Comparison of ENCODE assay signal across 17 mouse cellular contexts in the genomic region with DNA sequence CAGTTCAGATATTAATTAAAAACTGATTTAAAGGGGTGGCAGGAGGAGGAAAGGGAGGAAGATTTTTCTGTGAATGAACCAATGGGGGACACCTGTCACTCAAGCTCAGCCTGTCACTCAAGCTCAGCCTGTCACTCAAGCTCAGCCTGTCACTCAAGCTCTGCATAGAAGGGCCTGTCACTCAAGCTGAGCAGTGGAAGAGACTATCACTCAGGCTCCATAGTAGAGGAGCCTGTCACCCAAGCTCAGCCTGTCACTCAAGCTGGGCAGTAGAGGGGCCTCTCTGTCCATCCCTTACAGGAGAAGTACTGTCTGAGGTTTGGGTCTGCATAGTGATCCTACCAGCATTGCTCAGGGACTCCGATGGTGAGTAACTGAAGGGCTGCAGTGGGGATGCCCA. TPM values are rescaled to one million over a fixed set of nuclear protein-coding genes. Genes with fewer than 3 reads are reported as not detected.
"Had no signal": no experiment of that assay in that cellular context is flagged by ENCODE, and none has a peak within 500 bp of the region (broad histone marks: within the 10 kb centered on the region; RNA-seq: fewer than 3 reads in every experiment).

No protein-coding gene starts in this region.

- H3K27ac ChIP-seq: macrophage; midbrain, embryonic 13.5 days; midbrain, embryonic 15.5 days; neural tube, embryonic 12.5 days; stomach, embryonic 15.5 days; stomach, postnatal 0 days had no signal

- DNase-seq: lung, adult 2 months; lung, postnatal 14 days; lung, postnatal 36 days; right cerebral cortex, postnatal 14 days; thymus, adult 2 months; thymus, postnatal 25 days; thymus, postnatal 4 days had no signal

- H3K4me3 ChIP-seq: megakaryocyte, embryonic 14.5 days; midbrain, embryonic 13.5 days; midbrain, embryonic 15.5 days; neural tube, embryonic 12.5 days; stomach, embryonic 15.5 days had no signal

- ATAC-seq: midbrain, embryonic 15.5 days had no signal

- H3K4me1 ChIP-seq: midbrain, embryonic 13.5 days; midbrain, embryonic 15.5 days; neural tube, embryonic 12.5 days; stomach, embryonic 15.5 days had no signal

- H3K36me3 ChIP-seq: midbrain, embryonic 13.5 days; midbrain, embryonic 15.5 days; neural tube, embryonic 12.5 days; stomach, embryonic 15.5 days had no signal

- H3K9me3 ChIP-seq: megakaryocyte, embryonic 14.5 days; midbrain, embryonic 13.5 days; midbrain, embryonic 15.5 days; neural tube, embryonic 12.5 days; stomach, embryonic 15.5 days had no signal

- H3K4me2 ChIP-seq: midbrain, embryonic 11.5 days; midbrain, embryonic 13.5 days; midbrain, embryonic 15.5 days; neural tube, embryonic 12.5 days; stomach, embryonic 15.5 days had no signal

- H3K9ac ChIP-seq: midbrain, embryonic 13.5 days; midbrain, embryonic 15.5 days; neural tube, embryonic 12.5 days; stomach, embryonic 15.5 days had no signal

- H3K27me3 ChIP-seq: midbrain, embryonic 13.5 days; midbrain, embryonic 15.5 days; neural tube, embryonic 12.5 days; stomach, embryonic 15.5 days had no signal

RNA-seq across cellular contexts. Expression of gene Esyt3, which starts 20.1 kb away (rescaled TPM):
- total RNA-seq: megakaryocyte progenitor cell, adult 5-6 weeks; monocyte, adult 5-6 weeks had no signal
- polyA plus RNA-seq: macrophage had no signal
